Mouse (Mus musculus) gastrocnemius, adult 8-10 months (tissue): ENCODE measurements around the gene Catip. TPM values are rescaled to one million over a fixed set of nuclear protein-coding genes. Genes with fewer than 3 reads are reported as not detected.
"Not testable (repeated sequence)": the region's sequence is repeated elsewhere in the genome, so short reads cannot be mapped to it uniquely, and the experiment has no call there.

Experiments
- DNase-seq, 2 experiments: peaks; one replicate each; pipeline ENCODE4 v3.0.0; 2022; ENCODE audit warnings: low spot score in 2 of 2
- total RNA-seq, 4 experiments: library from RNA; stranded (reverse); gene quantifications; 2 replicates each; pipeline ENCODE4 v1.2.4; 2022

Catip gene
- total RNA-seq, 4 experiments from 2014 or later: 0.21 to 0.44 (median 0.36) TPM; not detected in 1

DNA sequence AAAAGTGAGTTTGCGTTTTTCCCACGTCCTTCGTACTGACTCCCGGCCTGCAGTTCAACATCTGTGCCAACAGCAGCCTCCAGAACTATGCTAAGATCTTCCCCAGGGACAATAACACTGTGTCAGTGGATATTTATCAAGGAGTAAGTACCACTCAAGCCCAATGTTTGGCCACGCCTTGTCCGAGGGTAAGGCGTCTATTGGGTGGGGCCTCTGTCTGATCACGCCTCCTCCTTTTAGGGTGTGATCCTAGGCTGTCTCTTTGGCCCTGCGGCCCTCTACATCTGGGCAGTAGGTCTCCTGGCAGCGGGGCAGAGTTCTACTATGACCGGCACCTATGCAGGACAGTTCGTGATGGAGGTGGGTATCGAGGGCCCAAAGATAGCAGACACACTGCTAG, 21.5 kb downstream of the Catip start:
- no peak for DNase-seq

DNA sequence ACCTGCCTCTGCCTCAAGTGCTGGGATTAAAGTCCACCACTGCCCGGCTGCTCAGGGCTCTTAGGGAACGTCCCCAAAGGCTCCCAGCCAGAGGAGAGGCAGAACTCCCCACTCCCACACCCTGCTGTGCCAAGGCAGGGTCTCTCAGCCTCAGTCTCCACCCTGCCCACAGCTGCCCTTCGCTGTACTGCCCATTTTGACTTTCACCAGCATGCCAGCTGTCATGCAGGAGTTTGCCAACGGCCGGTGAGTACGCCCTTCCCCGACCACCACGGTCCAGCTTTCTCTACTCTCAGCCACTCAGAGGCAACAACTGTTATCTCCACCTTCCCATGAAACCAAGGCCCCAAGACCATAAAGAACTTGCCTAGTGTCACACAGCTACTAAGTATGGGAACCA, 22.6 kb downstream of the Catip start:
- DNase-seq: no peak

DNA sequence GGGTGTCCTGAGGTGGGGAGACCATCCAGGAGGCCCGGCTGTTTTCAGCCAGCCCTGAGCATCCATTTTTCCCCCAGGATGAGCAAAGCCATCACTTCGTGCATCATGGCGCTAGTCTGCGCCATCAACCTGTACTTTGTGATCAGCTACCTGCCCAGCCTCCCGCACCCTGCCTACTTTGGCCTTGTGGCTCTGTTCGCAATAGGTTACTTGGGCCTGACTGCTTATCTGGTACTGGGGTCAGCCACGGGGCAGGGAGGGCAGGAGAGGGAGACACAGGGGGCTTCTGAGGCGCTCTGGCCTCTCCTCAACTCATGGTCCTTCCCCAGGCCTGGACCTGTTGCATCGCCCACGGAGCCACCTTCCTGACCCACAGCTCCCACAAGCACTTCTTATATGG, 23.2 kb downstream of the Catip start:
- DNase-seq: no peak

DNA sequence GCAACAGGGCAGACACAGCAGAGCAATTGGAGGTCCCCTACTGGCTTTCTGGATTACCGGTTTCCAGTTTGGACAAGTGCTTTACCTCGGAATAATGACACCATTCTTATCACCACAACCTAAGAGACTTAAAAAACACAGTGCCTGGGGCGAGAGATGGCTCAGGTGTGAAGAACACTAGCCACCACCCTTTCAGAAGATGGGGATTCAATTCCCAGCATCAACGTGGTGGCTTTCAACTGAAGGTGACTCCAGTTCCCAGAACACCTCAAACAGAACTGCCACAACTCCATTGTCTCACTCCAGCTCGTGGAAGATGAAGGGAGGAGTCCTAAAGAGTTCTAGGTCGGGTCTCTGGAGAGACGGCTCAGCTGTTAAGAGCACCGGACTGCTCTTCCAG, 23.6 kb downstream of the Catip start:
- no peak for DNase-seq

DNA sequence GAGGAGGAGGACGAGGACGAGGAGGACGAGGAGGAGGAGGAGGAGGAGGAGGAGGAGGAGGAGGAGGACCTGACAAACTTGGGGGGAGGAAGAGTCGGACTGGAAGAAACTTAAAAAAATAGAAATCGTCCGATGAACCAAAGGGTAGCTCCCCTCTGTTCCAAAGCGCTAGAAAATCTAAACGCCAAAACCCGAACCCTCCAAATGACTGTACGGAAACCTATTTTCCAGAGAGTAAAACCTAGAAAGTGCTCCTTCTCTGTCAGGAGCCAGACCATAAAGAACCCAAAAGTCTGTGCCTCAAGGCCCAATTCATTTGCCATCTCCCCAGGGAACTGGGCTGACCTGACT, 24.4 kb downstream of the Catip start:
- DNase-seq: no peak

DNA sequence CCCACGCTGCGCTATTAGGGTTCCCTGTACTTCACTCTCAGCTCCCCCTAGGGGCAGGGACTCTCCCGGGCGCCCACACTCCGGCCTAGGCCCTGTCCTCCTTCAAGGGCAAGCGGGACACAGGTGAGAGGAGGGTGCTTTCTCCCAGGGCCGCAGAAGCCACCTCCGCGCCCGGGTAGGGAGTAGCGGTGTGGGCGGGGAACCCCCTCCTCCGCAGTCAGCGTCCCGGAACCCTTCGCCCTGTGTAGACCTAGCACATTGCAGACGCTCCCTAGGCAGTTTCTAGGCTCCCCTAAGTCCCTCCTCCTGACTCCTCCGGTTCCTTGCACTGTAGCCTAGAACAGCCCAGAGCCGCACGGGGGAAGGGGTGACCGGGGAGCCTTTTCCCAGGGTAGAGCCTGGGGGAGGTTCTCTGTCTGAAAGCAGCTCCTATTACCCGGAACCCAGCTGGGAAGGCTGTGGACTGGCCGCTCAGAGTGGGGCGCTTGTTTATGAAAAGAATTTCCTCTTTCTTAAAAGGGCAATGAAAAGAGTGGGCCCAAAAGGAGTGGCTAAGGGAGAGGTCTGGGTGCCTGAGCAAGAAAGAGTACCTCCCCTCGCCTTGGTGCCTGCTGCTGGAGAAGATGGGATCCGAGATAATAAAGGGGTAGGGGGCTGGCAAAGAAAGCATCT, 24.9 kb downstream of the Catip start:
- DNase-seq: peak; percentile 91 to 93

DNA sequence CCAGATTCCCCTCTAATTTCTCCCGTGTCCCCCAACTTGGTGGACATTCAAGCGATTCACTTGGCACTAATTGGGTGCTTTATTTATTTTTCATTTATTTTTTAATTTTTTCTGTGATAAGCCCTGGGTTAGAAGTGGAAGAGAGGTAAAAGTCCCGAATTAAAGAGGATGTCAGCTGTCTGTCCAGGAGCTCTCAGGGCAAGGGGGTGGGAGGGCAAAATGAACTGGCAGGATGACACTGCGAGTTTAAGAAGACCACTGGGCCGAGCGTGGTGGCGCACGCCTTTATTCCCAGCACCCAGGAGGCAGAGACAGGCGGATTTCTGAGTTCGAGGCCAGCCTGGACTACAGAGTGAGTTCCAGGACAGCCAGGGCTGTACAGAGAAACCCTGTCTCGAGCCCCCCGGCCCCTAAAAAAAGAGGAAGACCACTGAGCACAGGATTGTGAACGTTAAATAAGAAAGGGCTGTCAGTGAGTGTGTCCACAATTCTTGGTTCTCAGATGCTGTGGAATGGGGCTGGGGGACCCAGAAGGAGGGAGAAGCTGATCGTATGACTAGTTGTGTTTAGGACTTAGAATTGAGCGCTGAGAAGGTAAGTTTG, 25.6 kb downstream of the Catip start:
- DNase-seq: no peak

DNA sequence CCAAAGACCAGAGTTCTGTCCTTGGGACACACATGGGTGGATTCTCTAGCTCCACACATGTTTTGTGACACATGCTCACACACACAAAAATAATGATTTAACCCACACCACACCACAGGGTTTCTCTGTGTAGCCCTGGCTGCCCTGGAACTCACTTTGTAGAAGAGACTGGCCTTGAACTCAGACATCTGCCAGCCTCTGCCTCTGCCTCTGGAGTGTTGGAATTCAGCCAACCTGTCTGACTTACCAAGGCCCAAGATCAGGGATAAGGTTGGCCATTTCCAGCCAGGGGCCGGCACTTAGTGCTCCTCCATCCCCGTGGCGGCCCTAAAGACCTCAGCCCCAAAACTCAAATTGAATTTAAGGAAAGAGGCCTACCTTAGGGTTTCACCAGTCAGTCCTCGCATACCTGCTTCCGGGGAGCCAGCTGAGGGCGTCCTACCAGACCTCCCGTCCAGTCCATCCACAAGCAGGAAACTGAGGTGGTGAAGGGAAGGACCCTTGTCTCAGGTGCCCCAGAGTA, 26.6 kb downstream of the Catip start:
- DNase-seq: no peak

DNA sequence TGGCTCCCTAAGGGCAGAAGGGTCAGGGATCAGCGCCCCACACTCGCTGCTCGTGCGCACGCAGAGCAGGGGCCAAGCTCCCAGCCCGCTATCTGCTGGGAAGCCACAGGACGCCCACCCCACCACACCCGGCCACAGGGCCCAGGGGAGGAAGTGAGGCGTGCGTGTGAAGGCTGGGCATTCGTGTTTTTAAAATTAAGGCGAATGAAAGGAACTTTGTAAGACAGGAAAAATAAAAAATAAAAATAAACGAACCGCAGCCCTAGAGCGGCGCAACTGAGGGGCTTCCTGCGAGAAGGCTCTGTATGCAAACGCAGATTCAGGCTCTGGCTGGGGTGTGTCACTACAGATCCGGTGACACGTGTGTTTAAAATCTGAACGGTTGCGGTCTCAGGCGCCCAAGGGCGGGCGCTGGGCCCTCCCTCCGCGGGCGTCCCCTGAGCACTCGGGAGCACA, 28.0 kb downstream of the Catip start:
- no peak for DNase-seq

DNA sequence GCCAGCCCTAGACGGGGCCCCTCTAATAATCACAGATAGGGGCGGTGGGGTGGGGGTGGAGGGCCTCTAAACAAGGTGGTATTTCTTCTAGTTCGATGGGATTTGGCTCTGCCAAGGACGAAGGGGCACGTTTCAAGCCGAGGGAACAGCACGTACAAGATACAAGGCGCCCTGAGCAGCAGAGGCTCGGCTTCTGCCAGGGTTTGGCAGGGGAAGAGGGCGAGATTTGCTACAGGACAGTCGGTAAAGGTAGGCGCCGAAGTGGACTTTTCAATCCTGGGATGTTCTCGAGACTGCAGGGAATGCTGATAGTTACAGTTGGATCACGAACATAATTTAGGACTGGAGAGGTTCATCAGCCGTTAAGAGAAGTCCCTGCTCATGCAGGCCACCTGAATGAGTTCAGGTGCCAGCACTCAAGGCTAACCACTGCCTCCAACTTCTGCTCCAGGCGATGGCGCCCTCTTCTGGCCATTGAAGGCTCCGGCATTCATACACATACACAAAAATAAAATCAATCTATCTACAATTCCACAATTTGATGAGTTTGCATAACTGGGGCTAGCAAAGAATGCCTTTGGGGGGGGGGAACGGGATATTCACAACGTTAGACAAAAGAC, 28.5 kb downstream of the Catip start:
- DNase-seq: peak in 1 of 2 experiments; percentile 59

DNA sequence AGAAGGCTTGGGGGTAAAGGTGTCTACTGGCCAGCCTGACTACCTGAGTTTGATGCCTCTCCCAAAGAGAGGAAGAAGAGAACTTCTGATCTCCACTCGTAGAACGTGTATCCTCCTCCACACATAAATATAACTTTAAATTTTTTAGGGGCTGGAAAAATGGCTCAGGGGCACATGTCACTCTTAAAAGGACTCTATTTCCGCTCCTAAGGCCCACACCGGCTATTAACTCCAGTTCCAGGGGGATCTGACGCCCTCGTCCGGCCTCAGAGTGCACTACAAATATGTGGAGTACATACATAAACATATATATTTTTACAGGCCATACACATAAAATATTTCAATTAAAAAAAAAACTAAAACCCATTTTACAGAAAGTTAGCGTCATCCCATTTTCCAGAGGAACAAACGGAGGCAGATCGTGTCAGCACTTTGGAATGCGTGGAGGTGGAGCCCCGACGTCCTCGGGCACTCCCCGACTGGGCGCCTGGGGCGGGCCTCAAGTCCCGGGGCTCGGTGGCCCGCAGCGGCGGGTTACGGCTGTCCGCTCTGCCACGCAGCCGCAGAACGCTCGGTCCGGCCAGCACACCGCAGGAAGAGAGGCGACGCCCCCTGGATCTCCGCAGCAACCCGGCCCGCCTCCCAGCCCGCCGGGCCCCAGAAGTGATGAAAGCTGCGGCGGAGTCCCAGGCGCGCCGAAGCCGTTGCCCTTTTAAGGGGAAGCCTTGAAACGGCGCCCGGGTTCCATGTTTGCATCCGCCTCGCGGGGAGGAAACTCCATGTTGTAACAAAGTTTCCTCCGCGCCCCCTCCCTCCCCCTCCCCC, 29.2 kb downstream of the Catip start, which contains the start of gene Ctdsp1:
Ctdsp1 (plus strand) TSS at position 586 of the 825 bp plus-strand sequence.
- DNase-seq: peak; percentile 97 to 99

DNA sequence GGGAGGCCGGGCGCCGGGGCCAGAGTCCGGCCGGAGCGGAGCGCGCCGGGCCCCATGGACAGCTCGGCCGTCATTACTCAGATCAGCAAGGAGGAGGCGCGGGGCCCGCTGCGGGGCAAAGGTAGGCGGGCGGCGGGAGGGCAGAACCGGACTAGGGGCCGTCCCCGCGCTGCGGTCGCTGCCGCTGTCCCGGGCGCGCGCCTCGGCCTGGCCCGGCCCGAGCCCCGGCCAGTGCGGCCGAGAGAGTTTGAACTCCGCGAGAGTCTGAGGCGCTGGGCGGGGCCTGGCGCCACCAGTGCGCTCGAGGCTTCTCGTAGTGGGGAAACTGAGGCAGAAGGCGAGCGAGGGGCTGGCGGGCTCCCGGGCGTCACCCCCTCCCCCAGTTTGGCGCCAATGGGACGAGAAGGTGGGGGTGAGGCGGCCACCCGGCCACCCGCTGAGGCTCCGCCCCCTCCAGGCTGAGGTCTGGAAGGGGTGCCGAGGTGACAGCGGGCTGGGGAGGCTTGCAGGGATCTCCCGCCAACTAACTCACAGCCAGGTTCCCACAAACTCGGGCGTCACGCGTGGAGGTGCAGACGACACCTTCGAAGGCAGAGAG, 30.0 kb downstream of the Catip start:
- DNase-seq: peak; percentile 64 to 75

DNA sequence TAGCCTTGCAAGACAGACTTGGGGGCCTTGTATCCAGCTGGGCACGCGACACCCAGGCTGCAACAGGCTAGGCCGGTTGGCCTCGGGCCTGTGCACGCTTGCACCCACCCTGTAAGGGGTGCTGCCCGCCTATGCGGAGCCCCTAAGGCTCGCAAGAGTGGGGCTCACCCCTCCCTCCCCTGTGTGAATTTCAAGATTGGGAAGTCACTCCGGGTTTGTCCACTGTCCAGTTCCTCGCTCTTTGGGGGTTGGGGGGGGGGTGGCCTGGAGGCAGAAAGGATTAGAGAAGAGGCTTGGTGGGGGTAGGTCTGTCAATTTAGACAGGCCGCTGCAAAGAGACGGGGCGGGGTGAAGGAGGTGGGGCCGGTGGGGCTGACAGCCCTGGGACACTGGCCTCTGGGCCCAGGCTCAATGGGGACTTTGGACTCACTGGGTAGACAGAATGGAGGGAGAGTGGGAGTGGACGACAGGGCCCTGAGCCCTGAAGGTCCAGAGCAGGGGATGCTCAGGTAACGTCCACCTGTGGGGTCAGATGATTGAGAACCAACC, 30.6 kb downstream of the Catip start:
- no peak for DNase-seq

DNA sequence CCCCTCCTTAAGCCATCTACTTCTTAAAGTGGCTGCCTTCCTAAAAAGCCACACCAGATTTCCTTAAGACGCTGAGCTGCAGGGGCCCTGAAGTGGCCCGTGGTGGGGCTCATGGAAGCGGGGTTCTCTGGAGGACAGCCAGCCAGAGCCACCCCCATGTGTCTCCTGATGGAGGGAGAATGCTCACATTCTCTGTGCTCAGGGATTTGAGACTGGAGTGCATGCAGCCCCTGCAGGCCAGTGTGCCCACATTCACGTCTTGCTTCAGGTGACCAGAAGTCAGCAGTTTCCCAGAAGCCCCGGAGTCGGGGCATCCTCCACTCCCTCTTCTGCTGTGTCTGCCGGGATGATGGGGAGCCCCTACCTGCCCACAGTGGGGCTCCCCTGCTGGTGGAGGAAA, 31.1 kb downstream of the Catip start:
- no peak for DNase-seq

DNA sequence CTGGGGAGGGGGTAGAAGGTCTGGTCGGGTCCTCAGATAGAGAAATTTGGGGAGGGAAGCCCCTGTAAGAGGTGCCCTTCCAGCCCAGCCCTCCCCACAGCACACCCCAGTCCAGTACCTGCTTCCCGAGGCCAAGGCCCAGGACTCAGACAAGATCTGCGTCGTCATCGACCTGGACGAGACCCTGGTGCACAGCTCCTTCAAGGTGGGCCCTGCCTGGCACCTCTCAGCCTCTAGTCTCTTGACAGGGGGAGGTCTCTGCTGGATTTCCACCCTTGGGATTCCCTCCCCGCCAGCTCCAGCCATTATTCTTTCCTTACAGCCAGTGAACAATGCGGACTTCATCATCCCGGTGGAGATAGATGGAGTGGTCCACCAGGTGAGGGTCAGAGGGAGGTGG, 31.8 kb downstream of the Catip start:
- no peak for DNase-seq

DNA sequence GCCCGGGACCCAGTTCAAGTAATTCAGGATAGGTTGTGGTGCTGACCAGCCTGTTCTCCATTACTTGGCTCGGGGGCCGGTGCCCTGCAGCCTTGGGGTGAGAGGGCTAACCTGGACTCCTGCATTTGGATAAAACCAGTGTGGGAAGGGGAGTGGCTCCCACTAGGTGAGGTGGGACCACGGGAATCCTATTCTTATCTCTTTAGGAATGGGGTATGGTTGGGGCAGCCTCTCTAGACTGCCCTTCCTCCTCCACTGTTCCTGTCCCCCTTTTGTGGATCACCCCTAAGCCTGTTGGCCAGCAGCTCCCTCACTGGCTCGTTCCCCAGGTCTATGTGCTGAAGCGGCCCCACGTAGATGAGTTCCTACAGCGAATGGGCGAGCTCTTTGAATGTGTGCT, 32.4 kb downstream of the Catip start:
- DNase-seq: no peak

DNA sequence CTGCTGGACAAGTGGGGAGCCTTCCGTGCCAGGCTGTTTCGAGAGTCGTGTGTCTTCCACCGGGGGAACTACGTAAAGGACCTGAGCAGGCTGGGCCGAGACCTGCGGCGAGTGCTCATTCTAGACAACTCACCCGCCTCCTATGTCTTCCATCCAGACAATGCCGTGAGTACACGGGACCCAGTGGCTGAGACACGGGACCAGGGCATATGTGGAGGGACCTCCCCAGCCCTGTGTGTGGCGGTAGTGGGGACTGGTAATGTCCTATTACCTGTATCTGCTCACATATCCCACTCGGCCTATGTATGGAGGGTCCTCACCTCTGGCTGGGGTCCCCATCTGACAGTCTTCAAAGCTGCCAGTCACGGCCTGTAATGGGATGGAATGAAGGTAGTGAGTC, 33.0 kb downstream of the Catip start:
- no peak for DNase-seq

DNA sequence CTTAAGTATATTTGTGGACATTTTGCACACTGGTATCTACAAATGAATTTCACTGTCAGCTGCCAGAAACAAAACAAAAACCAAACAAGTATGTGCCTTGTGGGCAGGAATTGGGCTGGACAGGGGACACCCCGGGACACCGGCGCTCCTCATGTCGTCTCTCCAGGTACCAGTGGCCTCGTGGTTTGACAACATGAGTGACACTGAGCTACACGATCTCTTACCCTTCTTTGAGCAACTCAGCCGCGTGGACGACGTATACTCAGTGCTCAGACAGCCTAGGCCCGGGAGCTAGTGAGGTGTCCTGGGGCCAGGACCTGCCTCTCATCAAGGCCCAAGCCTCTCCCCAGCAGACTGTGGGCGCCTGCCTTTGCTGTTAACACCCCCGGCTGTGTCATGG, 33.4 kb downstream of the Catip start:
- no peak for DNase-seq

DNA sequence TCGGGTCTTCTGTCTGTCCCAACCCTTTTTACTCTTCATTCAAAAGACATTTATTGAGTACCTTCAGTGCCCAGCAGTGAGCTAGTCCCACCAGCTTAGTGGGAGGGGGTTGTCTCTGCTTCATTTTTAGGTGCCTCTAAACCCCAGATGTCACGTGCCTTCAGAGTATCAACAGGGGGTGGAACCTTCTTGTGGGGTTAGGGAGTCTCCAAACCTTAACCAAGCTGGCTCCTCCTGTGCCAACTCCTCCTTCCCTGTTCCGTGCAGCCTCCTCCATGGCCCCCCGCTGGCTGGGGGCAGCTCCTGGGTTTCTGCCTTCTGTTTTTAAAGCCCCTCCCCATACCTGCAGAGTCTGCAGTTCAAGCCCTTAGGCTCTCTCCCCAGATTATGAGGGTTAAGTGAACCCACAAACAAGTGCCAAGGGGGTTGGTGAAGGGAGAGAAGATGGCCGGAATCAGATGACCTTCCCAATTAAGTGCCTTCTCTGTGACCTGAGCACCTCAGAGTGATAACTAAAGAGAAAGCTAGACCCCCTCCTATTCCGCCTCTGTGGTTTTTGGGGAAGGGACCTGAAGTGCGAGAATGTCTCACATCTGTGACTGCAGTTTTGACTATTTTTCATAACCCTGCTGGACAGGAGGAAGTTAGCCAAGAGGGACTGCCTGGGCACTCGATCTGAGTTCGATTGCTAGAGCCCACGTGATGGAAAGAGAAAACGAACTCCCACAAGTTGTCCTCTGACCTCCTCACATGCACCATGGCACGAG, 34.7 kb downstream of the Catip start:
- not testable (repeated sequence) for DNase-seq

DNA sequence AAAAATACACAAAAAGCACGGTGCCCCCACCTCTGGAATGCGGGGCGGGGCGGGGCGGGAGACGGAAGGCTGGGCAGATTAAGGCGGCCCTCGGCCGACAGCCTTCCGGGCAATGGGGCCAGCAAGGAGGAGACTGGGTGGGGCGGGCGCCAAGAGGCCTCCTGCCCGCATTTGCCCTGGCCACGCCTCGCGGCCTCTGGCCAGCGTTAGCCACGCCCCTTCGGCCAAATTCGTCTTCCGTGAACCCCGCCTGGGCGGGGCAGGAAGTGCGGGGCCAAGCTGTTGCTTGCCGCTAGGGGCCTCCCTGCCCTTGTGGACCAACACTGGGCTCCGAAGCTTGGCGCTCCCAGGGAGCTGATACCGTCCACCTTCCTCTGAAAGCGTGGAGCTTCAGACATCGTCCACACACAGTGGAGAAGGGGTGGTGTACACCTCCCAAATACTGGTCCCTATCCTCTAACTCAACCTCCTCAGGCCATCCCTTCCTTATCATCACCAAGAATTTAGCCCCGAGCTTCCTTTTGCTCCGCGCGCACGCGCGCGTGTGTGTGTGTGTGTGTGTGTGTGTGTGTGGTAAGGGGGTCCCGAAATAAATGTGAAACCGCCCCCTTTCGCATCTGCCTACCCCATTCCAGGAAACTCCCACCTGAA, 35.5 kb downstream of the Catip start:
- DNase-seq: peak; percentile 99 to 100
